ENCODE assay signal across 17 mouse cellular contexts in the genomic region with DNA sequence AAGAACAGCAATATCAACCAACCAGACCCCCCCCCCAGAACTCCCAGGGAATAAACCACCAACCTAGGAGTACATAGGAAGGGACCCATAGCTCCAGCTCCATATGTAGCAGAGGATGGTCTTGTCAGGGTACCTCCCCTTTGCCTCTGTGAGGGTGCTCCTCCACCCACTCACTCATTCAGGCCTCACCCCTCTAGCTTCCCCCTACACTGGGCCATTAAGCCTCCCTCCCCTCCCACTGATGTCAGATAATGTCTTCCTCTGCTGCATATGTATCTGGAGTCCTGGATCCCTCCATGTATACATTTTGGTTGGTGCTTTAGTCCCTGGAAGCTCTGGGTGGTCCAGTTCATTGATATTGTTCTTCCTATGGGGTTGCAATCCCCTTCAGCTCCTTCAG.
"Had no signal": no experiment of that assay in that cellular context is flagged by ENCODE, and none has a peak within 500 bp of the region (broad histone marks: within the 10 kb centered on the region; RNA-seq: fewer than 3 reads in every experiment).

No protein-coding gene starts in this region.

- H3K9ac ChIP-seq: liver, embryonic 15.5 days; liver, postnatal 0 days; lung, embryonic 15.5 days; neural tube, embryonic 12.5 days; stomach, embryonic 15.5 days had no signal

- H3K27me3 ChIP-seq: liver, embryonic 15.5 days; lung, embryonic 15.5 days; megakaryocyte, embryonic 14.5 days; neural tube, embryonic 12.5 days; stomach, embryonic 15.5 days had no signal

- H3K4me2 ChIP-seq: liver, embryonic 15.5 days; lung, embryonic 15.5 days; neural tube, embryonic 12.5 days; stomach, embryonic 15.5 days had no signal

- H3K27ac ChIP-seq: liver, embryonic 15.5 days; lung, embryonic 15.5 days; macrophage; neural tube, embryonic 12.5 days; stomach, embryonic 15.5 days; stomach, postnatal 0 days had no signal

- DNase-seq: liver, postnatal 0 days; lung, adult 2 months; lung, postnatal 14 days; lung, postnatal 36 days; midbrain, embryonic 14.5 days; right cerebral cortex, postnatal 14 days; thymus, adult 2 months; thymus, postnatal 25 days; thymus, postnatal 4 days had no signal

- ATAC-seq: liver, postnatal 0 days; lung, postnatal 0 days had no signal

- H3K36me3 ChIP-seq: liver, embryonic 15.5 days; lung, embryonic 15.5 days; neural tube, embryonic 12.5 days; stomach, embryonic 15.5 days had no signal

- H3K4me1 ChIP-seq: liver, embryonic 15.5 days; lung, embryonic 15.5 days; megakaryocyte, embryonic 14.5 days; neural tube, embryonic 12.5 days; stomach, embryonic 15.5 days had no signal

- H3K4me3 ChIP-seq: liver, embryonic 15.5 days; lung, embryonic 15.5 days; megakaryocyte, embryonic 14.5 days; neural tube, embryonic 12.5 days; stomach, embryonic 15.5 days had no signal

- H3K9me3 ChIP-seq: liver, embryonic 15.5 days; lung, embryonic 15.5 days; neural tube, embryonic 12.5 days; stomach, embryonic 15.5 days had no signal
